Mouse (Mus musculus) forebrain, embryonic 14.5 days (tissue): ENCODE measurements around the gene Olfr1360. TPM values are rescaled to one million over a fixed set of nuclear protein-coding genes. Genes with fewer than 3 reads are reported as not detected.
"Not testable (repeated sequence)": the region's sequence is repeated elsewhere in the genome, so short reads cannot be mapped to it uniquely, and the experiment has no call there.

Source experiments
- ATAC-seq: fragments of 200-750 bp; cut with Nextera tagmentation; 2 replicates; pipeline ENCODE4 v1.8.0; 2017; ENCODE audit warnings: mild to moderate bottlenecking, moderate library complexity
- DNase-seq: peaks from one replicate; pipeline ENCODE4 v3.0.0-alpha.2; 2015; ENCODE audit warnings: low spot score
- H3K27ac ChIP-seq: fragments of 300-500 bp; sonication (generic); 2 replicates; pipeline ENCODE4 v1.5.1; 2014; ENCODE audit warnings: low read depth, mild to moderate bottlenecking, control low read depth, low read length, moderate library complexity
- H3K27me3 ChIP-seq: fragments of 300-500 bp; sonication (generic); replicated peaks from 2 replicates; pipeline ENCODE4 v1.6.1; 2014; ENCODE audit warnings: low read length, control low read depth, mixed read lengths; ENCODE audit not compliant: control insufficient read depth, insufficient read depth
- H3K36me3 ChIP-seq: fragments of 300-500 bp; sonication (generic); 2 replicates; pipeline ENCODE4 v1.6.1; 2014; ENCODE audit warnings: low read length, control low read depth; ENCODE audit not compliant: control insufficient read depth, insufficient read depth
- H3K4me1 ChIP-seq: fragments of 300-500 bp; sonication (generic); 2 replicates; pipeline ENCODE4 v1.6.1; 2014; ENCODE audit warnings: antibody characterized with exemption, low read length, control low read depth; ENCODE audit not compliant: control insufficient read depth, insufficient read depth
- H3K4me2 ChIP-seq: fragments of 300-500 bp; sonication (generic); 2 replicates; pipeline ENCODE4 v1.6.1; 2014; ENCODE audit warnings: mild to moderate bottlenecking, control low read depth, low read length
- H3K4me3 ChIP-seq: fragments of 300-500 bp; sonication (generic); 2 replicates; pipeline ENCODE4 v1.5.1; 2014; ENCODE audit warnings: low read depth, low read length, control low read depth
- H3K9ac ChIP-seq: fragments of 300-500 bp; sonication (generic); 2 replicates; pipeline ENCODE4 v1.6.1; 2014; ENCODE audit warnings: mild to moderate bottlenecking, low read length, control low read depth, moderate library complexity
- H3K9me3 ChIP-seq: fragments of 300-500 bp; sonication (generic); replicated peaks from 2 replicates; pipeline ENCODE4 v1.6.1; 2016; ENCODE audit warnings: low read length, control low read depth, mixed read lengths; ENCODE audit not compliant: control insufficient read depth
- WGBS: fragments of 180-500 bp; shearing (Covaris S2); extraction: QIAGEN DNeasy Blood & Tissue Kit; methylation state at CpG from one replicate; pipeline ENCODE4 v1.1.7; 2014; 5-methylcytosine and 5-hydroxymethylcytosine counted together
- polyA plus RNA-seq: library from polyadenylated mRNA; unstranded; fragments of >200 nt; fragmentation: Nextera tagmentation; extraction: Ambion mirVana; gene quantifications from 2 replicates; pipeline ENCODE4 v1.2.1, GENCODE M21; 2014

Gene Olfr1360
- polyA plus RNA-seq = not detected in 2 replicates

DNA sequence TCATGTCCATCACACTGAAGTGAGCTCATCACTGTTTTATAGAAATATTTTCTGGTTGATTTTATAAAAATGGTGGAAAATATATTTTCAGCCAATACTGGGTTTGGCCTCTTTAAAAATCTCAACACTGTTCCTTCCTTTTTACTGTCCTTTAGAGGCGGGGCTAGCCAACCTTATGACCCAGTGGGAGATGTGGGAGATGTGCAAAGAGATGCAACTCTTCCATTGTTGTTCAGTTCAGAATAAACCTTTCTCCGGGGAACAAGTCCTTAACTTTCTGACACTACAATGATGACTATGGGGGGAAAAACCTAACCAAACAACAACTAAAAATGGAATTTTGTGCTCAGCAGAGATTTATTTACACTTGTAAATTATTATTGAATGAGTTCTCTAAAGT, at the start of gene Olfr1360:
TSS of gene Olfr1360 (minus strand) at position 101 of the 400 bp plus-strand sequence.
- no peaks in the 10 kb centered on the region for H3K36me3 ChIP-seq

DNA sequence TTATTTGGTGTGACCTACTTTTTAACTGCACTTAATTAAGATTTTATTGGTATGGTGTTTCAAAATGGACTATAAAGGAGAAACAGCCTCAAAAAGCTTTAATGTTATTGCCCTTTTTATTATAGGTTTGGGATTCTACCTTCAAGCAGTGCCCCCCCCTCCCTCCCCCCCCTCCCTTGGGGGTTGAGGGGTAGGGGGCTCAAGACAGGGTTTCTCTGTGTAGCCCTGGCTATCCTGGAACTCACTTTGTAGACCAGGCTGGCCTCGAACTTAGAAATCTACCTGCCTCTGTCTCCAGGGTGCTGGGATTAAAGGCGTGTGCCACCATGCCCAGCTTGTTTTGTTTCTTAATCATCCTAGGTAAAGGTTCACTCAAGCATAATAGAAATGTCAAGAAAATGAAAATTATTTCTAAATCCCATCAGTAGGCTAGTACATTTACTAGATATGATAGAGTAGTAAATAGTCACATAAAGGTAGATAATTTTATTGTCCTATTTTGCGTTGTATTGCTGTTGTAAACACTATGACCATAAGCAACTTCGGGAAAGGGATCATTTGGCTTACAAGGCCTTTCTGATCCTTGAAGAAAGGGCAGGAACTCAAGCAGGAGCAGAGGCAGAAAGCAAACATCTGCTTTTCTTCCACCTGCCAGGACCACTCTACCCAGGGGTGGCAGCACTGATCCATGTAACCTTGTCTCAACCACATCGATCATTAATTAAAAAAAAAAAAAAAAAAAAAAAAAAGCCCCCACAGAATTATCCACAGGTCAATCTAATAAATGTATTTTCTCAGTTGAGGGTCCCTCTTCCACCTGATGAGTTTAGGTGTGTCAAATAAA, 46.0 kb upstream of the Olfr1360 start:
- peak overlapping the region; percentile 66 for H3K9ac ChIP-seq
- H3K9me3 ChIP-seq = no peaks in the 10 kb centered on the region
- H3K36me3 ChIP-seq = no peaks in the 10 kb centered on the region
- 20% methylated on average over 5 of the region's 5 CpGs for WGBS
- H3K4me1 ChIP-seq = peaks cover 27% of the 10 kb centered on the region
- H3K27ac ChIP-seq = peak overlapping the region; percentile 88; the same call in 1 of the 2 replicates
- H3K4me3 ChIP-seq = no peak overlapping the region
- ATAC-seq (no peak), DNase-seq (no peak)
- H3K27me3 ChIP-seq = no peaks in the 10 kb centered on the region
- H3K4me2 ChIP-seq = peak overlapping the region; percentile 56

More for the DNA sequence above, at the start of gene Olfr1360:
- H3K9ac ChIP-seq = no peak within 1 kb of the TSS
- ATAC-seq (no peak), DNase-seq (no peak)
- no peak within 1 kb of the TSS for H3K4me3 ChIP-seq
- H3K4me2 ChIP-seq = no peak within 1 kb of the TSS
- no peaks in the 10 kb centered on the region for H3K27me3 ChIP-seq
- 90% methylated on average over 2 of the region's 2 CpGs for WGBS
- H3K27ac ChIP-seq = no peak within 1 kb of the TSS
- H3K4me1 ChIP-seq = no peaks in the 10 kb centered on the region
- no peaks in the 10 kb centered on the region for H3K9me3 ChIP-seq

DNA sequence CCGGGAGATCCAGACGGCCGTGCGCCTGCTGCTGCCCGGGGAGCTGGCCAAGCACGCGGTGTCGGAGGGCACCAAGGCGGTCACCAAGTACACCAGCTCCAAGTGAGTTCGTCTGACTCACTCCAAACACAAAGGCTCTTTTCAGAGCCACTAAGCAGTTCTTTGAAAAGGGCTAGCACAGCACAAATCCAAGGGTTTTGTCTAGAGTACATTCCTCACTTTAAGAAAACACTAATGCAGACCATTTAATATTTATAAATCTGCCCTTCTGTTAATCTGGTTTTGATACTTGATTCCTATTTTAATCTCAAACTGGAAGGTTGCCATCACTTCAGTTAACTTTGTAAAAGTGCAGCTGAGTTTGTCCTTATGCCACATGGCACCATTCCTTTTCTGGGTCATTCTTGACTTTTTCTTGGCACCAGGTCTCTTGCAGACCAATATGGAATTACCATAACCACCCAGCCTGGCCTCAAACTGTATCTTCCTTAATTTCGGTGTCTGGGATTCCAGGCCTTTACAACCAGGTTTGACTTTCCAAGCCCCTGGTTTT, 45.2 kb upstream of the Olfr1360 start:
- Histone ChIP-seq H3K36me3 (no peaks in the 10 kb centered on the region), H3K4me1 (peaks cover 22% of the 10 kb centered on the region), H3K27me3 (no peaks in the 10 kb centered on the region), H3K9ac (peak overlapping the region; percentile 66), H3K27ac (peak overlapping the region; percentile 88), H3K4me3 (peak overlapping the region; percentile 28), H3K4me2 (peak overlapping the region; percentile 56), H3K9me3 (no peaks in the 10 kb centered on the region)
- ATAC-seq = peak; percentile 25
- peak; percentile 59 for DNase-seq
- under 1% methylated on average over 11 of the region's 11 CpGs for WGBS

DNA sequence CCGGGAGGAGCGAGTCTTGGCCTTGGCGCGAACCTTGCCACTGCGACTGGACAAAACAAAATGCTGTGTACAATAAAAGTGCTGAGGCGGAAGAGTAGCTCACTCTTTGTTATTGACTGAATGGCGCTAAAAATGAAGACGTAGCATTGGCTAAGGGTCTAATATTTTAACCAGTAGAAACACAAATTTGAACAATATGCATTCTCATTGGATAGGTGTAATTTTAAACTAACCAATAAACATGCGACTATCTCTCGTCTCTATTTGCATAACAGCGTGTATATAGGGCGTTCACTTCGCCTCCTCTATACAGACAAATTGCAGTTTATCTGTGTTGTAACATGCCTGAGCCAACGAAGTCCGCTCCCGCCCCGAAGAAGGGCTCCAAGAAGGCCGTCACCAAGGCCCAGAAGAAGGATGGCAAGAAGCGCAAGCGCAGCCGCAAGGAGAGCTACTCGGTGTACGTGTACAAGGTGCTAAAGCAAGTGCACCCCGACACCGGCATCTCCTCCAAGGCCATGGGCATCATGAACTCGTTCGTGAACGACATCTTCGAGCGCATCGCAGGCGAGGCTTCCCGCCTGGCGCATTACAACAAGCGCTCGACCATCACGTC, 44.7 kb upstream of the Olfr1360 start, which contains the start of gene Hist1h2bm:
TSS of gene Hist1h2bm (plus strand) at position 288 of the 616 bp plus-strand sequence.
- under 1% methylated on average over 35 of the region's 37 CpGs for WGBS
- H3K27me3 ChIP-seq, H3K36me3 ChIP-seq, H3K9me3 ChIP-seq: not testable (repeated sequence)
- H3K9ac ChIP-seq = peak within 1 kb of the TSS; percentile 66
- ATAC-seq (peak; percentile 96), DNase-seq (peak; percentile 99)
- H3K4me1 ChIP-seq = peaks cover 22% of the 10 kb centered on the region
- peak within 1 kb of the TSS; percentile 56 for H3K4me2 ChIP-seq
- H3K4me3 ChIP-seq = peak within 1 kb of the TSS; percentile 32
- H3K27ac ChIP-seq = peak within 1 kb of the TSS; percentile 88

DNA sequence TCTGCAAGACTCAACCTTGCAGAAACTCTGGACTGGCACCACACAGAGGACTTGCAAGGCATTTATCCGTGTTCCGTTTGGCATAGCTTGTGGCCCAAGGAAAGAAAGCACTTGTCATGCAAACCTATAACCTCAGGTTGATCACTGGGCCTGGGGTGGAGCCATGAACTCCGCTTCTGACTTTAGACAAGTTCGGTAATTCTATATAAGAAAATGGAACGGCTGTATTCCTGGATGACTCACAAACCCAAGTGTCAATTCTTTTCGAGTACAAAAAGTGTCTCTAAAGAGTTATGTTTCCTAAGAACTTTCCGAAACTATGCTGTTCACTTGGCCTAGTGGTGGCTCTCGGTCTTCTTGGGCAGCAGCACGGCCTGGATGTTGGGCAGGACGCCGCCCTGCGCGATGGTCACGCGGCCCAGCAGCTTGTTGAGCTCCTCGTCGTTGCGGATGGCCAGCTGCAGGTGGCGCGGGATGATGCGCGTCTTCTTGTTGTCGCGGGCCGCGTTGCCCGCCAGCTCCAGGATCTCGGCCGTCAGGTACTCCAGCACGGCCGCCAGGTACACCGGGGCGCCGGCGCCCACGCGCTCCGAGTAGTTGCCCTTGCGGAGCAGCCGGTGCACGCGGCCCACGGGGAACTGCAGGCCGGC, 44.0 kb upstream of the Olfr1360 start:
- H3K4me3 ChIP-seq = peak overlapping the region; percentile 32
- peak overlapping the region; percentile 59 for H3K9ac ChIP-seq
- H3K27me3 ChIP-seq, H3K9me3 ChIP-seq, H3K36me3 ChIP-seq: not testable (repeated sequence)
- WGBS = 2% methylated on average over 19 of the region's 44 CpGs
- peak; percentile 8; the same call in 1 of the 2 replicates for ATAC-seq
- peak; percentile 28 for DNase-seq
- H3K4me1 ChIP-seq = peaks cover 22% of the 10 kb centered on the region
- H3K27ac ChIP-seq = peak overlapping the region; percentile 86
- peak overlapping the region; percentile 56 for H3K4me2 ChIP-seq

DNA sequence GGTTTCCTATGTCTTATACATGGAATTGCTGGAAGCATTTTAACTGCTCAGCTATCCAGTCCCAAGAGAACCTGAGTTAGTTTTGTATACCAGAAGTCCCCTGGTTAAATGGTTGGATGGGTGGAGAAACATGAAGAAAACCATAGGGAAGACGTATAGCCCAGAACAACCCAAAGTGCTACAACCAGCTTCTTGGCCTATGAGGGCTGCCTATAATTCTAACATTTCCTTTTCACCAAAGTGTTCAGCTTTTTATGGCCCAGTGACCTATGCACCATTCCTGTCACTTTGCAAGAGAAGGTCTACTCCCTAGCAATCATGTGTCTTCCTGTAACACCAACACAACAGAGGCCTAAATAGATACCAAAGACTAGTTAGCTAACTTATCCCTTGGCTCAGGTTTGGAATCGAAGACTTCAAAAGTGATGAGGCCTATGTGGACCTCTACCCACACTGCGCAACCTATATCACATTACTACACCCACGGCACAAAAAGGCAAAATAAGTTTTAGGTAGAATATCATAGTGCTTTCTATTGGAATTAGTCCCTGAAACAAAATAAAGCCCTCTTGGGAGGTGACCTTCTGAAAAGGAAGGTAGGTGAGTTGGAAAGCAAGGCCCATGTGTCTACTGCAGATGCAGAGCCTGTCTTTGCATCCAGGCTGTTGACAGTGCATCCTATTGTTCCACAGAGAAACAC, 41.3 kb upstream of the Olfr1360 start:
- DNase-seq (no peak), ATAC-seq (no peak)
- Histone ChIP-seq H3K27ac (peak overlapping the region; percentile 65), H3K4me1 (peaks cover 30% of the 10 kb centered on the region), H3K4me3 (peak overlapping the region; percentile 40), H3K36me3 (no peaks in the 10 kb centered on the region), H3K9me3 (no peaks in the 10 kb centered on the region), H3K27me3 (no peaks in the 10 kb centered on the region), H3K9ac (peak overlapping the region; percentile 66), H3K4me2 (peak overlapping the region; percentile 64)
- 51% methylated on average over 4 of the region's 4 CpGs for WGBS

DNA sequence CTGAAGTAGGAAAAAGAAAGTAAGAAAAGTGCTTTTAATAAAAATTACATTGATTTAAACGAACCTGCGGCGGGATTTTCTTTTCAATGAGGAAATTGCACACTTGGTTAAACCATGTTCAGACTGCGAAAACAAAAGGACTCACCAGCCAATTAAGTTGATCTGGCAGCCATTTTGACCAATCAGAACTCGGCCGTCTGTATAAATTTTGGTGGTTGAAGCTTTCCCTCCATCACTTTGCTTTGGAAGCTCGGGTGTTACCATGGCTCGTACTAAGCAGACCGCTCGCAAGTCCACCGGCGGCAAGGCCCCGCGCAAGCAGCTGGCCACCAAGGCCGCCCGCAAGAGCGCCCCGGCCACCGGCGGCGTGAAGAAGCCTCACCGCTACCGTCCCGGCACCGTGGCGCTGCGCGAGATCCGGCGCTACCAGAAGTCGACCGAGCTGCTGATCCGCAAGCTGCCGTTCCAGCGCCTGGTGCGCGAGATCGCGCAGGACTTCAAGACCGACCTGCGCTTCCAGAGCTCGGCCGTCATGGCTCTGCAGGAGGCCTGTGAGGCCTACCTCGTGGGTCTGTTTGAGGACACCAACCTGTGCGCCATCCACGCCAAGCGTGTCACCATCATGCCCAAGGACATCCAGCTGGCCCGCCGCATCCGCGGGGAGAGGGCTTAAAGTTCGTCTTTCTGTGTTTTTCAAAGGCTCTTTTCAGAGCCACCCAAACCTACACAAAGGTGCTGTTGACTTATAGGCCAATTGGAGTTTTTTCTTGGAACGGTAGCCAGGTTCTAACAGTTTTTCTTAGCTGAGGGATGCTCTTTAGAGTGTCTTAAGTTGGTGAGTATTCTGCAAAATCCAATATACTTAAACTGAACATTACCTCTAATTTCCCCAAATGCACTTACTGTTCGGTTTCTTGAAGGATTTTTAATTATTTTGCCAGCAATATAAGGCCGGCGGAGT, 40.5 kb upstream of the Olfr1360 start, which contains the start of gene Hist1h3h:
TSS of gene Hist1h3h (plus strand) at position 263 of the 961 bp plus-strand sequence.
- peaks cover 29% of the 10 kb centered on the region for H3K4me1 ChIP-seq
- peak; percentile 98 for DNase-seq
- WGBS = under 1% methylated on average over 25 of the region's 56 CpGs
- H3K4me2 ChIP-seq = peak within 1 kb of the TSS; percentile 84
- H3K9ac ChIP-seq = peak within 1 kb of the TSS; percentile 80
- not testable (repeated sequence) for H3K36me3 ChIP-seq, H3K27me3 ChIP-seq, H3K9me3 ChIP-seq
- H3K27ac ChIP-seq = peak within 1 kb of the TSS; percentile 94
- peak within 1 kb of the TSS; percentile 40 for H3K4me3 ChIP-seq
- peak; percentile 54 for ATAC-seq
